Mouse (Mus musculus): ENCODE results near the gene Naaladl1. TPM values are rescaled to one million over a fixed set of nuclear protein-coding genes. Genes with fewer than 3 reads are reported as not detected.

Gene Naaladl1
- polyA plus RNA-seq, 1 experiment from 2014 or later, result 0.49 TPM

- H3K4me2 ChIP-seq (ENCODE audit: low read length), result peak overlapping the region; percentile 100; the same call in 1 of the 2 replicates
Observed at GRCm38 (mm10) chr19:6063081-6063480, 42.5 kb upstream of the Naaladl1 start.

GRCm38 (mm10) chr19:6066571-6066970 is 39.0 kb upstream of the Naaladl1 start:
- ATAC-seq (ENCODE audit: low FRiP score, low TSS enrichment), result no peak
- H3K36me3 ChIP-seq (ENCODE audit: control insufficient read depth, insufficient read depth, low read length), result peaks cover 30% of the 10 kb centered on the region
- peak overlapping the region; percentile 58 for H3K4me3 ChIP-seq (replicated peaks; ENCODE audit: low read depth, low read length)
- H3K27ac ChIP-seq (replicated peaks; ENCODE audit: low read depth, low read length), result peak overlapping the region; percentile 90
- DNase-seq, result peak; percentile 31
- no peaks in the 10 kb centered on the region for H3K27me3 ChIP-seq (ENCODE audit: control insufficient read depth, insufficient read depth, low read length)
- 34% methylated on average over 5 of the region's 5 CpGs for WGBS
- peaks cover 30% of the 10 kb centered on the region for H3K4me1 ChIP-seq (ENCODE audit: control insufficient read depth, insufficient read depth, low read length)
- peak overlapping the region; percentile 70 for H3K9ac ChIP-seq (replicated peaks; ENCODE audit: low read length)
- H3K4me2 ChIP-seq (ENCODE audit: low read length), result peak overlapping the region; percentile 94
- no peaks in the 10 kb centered on the region for H3K9me3 ChIP-seq (ENCODE audit: control insufficient read depth, low read length)

More at GRCm38 (mm10) chr19:6063081-6063480, 42.5 kb upstream of the Naaladl1 start:
- no peak overlapping the region for H3K4me3 ChIP-seq (replicated peaks; ENCODE audit: low read depth, low read length)
- H3K27me3 ChIP-seq (ENCODE audit: control insufficient read depth, insufficient read depth, low read length), result no peaks in the 10 kb centered on the region
- no peak overlapping the region for H3K9ac ChIP-seq (replicated peaks; ENCODE audit: low read length)
- peaks cover 32% of the 10 kb centered on the region for H3K4me1 ChIP-seq (ENCODE audit: control insufficient read depth, insufficient read depth, low read length)
- WGBS, result 96% methylated on average over 6 of the region's 6 CpGs
- peaks cover 7% of the 10 kb centered on the region for H3K36me3 ChIP-seq (ENCODE audit: control insufficient read depth, insufficient read depth, low read length)
- H3K9me3 ChIP-seq (ENCODE audit: control insufficient read depth, low read length), result no peaks in the 10 kb centered on the region
- DNase-seq, result no peak
- H3K27ac ChIP-seq (replicated peaks; ENCODE audit: low read depth, low read length), result no peak overlapping the region
- ATAC-seq (ENCODE audit: low FRiP score, low TSS enrichment), result no peak

GRCm38 (mm10) chr19:6067011-6067723 is 38.4 kb upstream of the Naaladl1 start:
- Histone ChIP-seq H3K9me3 (ENCODE audit: control insufficient read depth, low read length) (no peaks in the 10 kb centered on the region), H3K4me3 (replicated peaks; ENCODE audit: low read depth, low read length) (peak overlapping the region; percentile 58), H3K4me1 (ENCODE audit: control insufficient read depth, insufficient read depth, low read length) (peaks cover 26% of the 10 kb centered on the region), H3K36me3 (ENCODE audit: control insufficient read depth, insufficient read depth, low read length) (peaks cover 31% of the 10 kb centered on the region), H3K27me3 (ENCODE audit: control insufficient read depth, insufficient read depth, low read length) (no peaks in the 10 kb centered on the region), H3K4me2 (ENCODE audit: low read length) (peak overlapping the region; percentile 94), H3K27ac (replicated peaks; ENCODE audit: low read depth, low read length) (peak overlapping the region; percentile 90), H3K9ac (replicated peaks; ENCODE audit: low read length) (peak overlapping the region; percentile 70)
- peak; percentile 93 for DNase-seq
- ATAC-seq (ENCODE audit: low FRiP score, low TSS enrichment), result peak; percentile 67
- WGBS, result under 1% methylated on average over 30 of the region's 30 CpGs

- peak; percentile 91 for ATAC-seq (ENCODE audit: low FRiP score, low TSS enrichment)
- no peaks in the 10 kb centered on the region for H3K9me3 ChIP-seq (ENCODE audit: control insufficient read depth, low read length)
- peak; percentile 94 for DNase-seq
- H3K4me3 ChIP-seq (replicated peaks; ENCODE audit: low read depth, low read length), result peak within 1 kb of the TSS; percentile 58
- H3K4me2 ChIP-seq (ENCODE audit: low read length), result peak within 1 kb of the TSS; percentile 94
- peaks cover 19% of the 10 kb centered on the region for H3K4me1 ChIP-seq (ENCODE audit: control insufficient read depth, insufficient read depth, low read length)
- peak within 1 kb of the TSS; percentile 90 for H3K27ac ChIP-seq (replicated peaks; ENCODE audit: low read depth, low read length)
- H3K9ac ChIP-seq (replicated peaks; ENCODE audit: low read length), result peak within 1 kb of the TSS; percentile 70
- 8% methylated on average over 33 of the region's 33 CpGs for WGBS
- H3K27me3 ChIP-seq (ENCODE audit: control insufficient read depth, insufficient read depth, low read length), result no peaks in the 10 kb centered on the region
- H3K36me3 ChIP-seq (ENCODE audit: control insufficient read depth, insufficient read depth, low read length), result peaks cover 33% of the 10 kb centered on the region
Observed at GRCm38 (mm10) chr19:6067724-6068415, 37.7 kb upstream of the Naaladl1 start, which contains the start of gene Tm7sf2. Tm7sf2 (minus strand) TSS chr19:6068373.

GRCm38 (mm10) chr19:6068951-6069350 is 36.6 kb upstream of the Naaladl1 start:
- peaks cover 14% of the 10 kb centered on the region for H3K4me1 ChIP-seq (ENCODE audit: control insufficient read depth, insufficient read depth, low read length)
- no peak for DNase-seq
- 79% methylated on average over 4 of the region's 4 CpGs for WGBS

GRCm38 (mm10) chr19:6069851-6070250 is 35.7 kb upstream of the Naaladl1 start:
- Histone ChIP-seq H3K27ac (replicated peaks; ENCODE audit: low read depth, low read length) (no peak overlapping the region), H3K27me3 (ENCODE audit: control insufficient read depth, insufficient read depth, low read length) (no peaks in the 10 kb centered on the region), H3K4me1 (ENCODE audit: control insufficient read depth, insufficient read depth, low read length) (peaks cover 14% of the 10 kb centered on the region), H3K9ac (replicated peaks; ENCODE audit: low read length) (no peak overlapping the region), H3K4me3 (replicated peaks; ENCODE audit: low read depth, low read length) (no peak overlapping the region), H3K36me3 (ENCODE audit: control insufficient read depth, insufficient read depth, low read length) (peaks cover 43% of the 10 kb centered on the region), H3K9me3 (ENCODE audit: control insufficient read depth, low read length) (no peaks in the 10 kb centered on the region), H3K4me2 (ENCODE audit: low read length) (no peak overlapping the region)
- ATAC-seq (ENCODE audit: low FRiP score, low TSS enrichment) (no peak), DNase-seq (no peak)
- WGBS, result 93% methylated on average over 10 of the region's 10 CpGs

More at GRCm38 (mm10) chr19:6068951-6069350, 36.6 kb upstream of the Naaladl1 start:
- ATAC-seq (ENCODE audit: low FRiP score, low TSS enrichment), result no peak
- no peaks in the 10 kb centered on the region for H3K27me3 ChIP-seq (ENCODE audit: control insufficient read depth, insufficient read depth, low read length)
- no peak overlapping the region for H3K9ac ChIP-seq (replicated peaks; ENCODE audit: low read length)
- H3K4me2 ChIP-seq (ENCODE audit: low read length), result no peak overlapping the region
- H3K36me3 ChIP-seq (ENCODE audit: control insufficient read depth, insufficient read depth, low read length), result peaks cover 41% of the 10 kb centered on the region
- no peak overlapping the region for H3K4me3 ChIP-seq (replicated peaks; ENCODE audit: low read depth, low read length)
- H3K27ac ChIP-seq (replicated peaks; ENCODE audit: low read depth, low read length), result no peak overlapping the region
- H3K9me3 ChIP-seq (ENCODE audit: control insufficient read depth, low read length), result no peaks in the 10 kb centered on the region

GRCm38 (mm10) chr19:6070571-6071250 is 34.9 kb upstream of the Naaladl1 start:
- H3K9me3 ChIP-seq (ENCODE audit: control insufficient read depth, low read length), result no peaks in the 10 kb centered on the region
- H3K4me3 ChIP-seq (replicated peaks; ENCODE audit: low read depth, low read length), result no peak overlapping the region
- H3K9ac ChIP-seq (replicated peaks; ENCODE audit: low read length), result no peak overlapping the region
- H3K36me3 ChIP-seq (ENCODE audit: control insufficient read depth, insufficient read depth, low read length), result peaks cover 46% of the 10 kb centered on the region
- H3K4me1 ChIP-seq (ENCODE audit: control insufficient read depth, insufficient read depth, low read length), result peaks cover 14% of the 10 kb centered on the region
- H3K27me3 ChIP-seq (ENCODE audit: control insufficient read depth, insufficient read depth, low read length), result no peaks in the 10 kb centered on the region
- DNase-seq (no peak), ATAC-seq (ENCODE audit: low FRiP score, low TSS enrichment) (no peak)
- no peak overlapping the region for H3K27ac ChIP-seq (replicated peaks; ENCODE audit: low read depth, low read length)
- H3K4me2 ChIP-seq (ENCODE audit: low read length), result no peak overlapping the region
- 93% methylated on average over 31 of the region's 31 CpGs for WGBS

GRCm38 (mm10) chr19:6071261-6071660 is 34.3 kb upstream of the Naaladl1 start:
- Histone ChIP-seq H3K27ac (replicated peaks; ENCODE audit: low read depth, low read length) (no peak overlapping the region), H3K9ac (replicated peaks; ENCODE audit: low read length) (no peak overlapping the region), H3K4me1 (ENCODE audit: control insufficient read depth, insufficient read depth, low read length) (peaks cover 15% of the 10 kb centered on the region), H3K27me3 (ENCODE audit: control insufficient read depth, insufficient read depth, low read length) (no peaks in the 10 kb centered on the region), H3K4me3 (replicated peaks; ENCODE audit: low read depth, low read length) (no peak overlapping the region), H3K36me3 (ENCODE audit: control insufficient read depth, insufficient read depth, low read length) (peaks cover 46% of the 10 kb centered on the region), H3K4me2 (ENCODE audit: low read length) (no peak overlapping the region), H3K9me3 (ENCODE audit: control insufficient read depth, low read length) (no peaks in the 10 kb centered on the region)
- DNase-seq (no peak), ATAC-seq (ENCODE audit: low FRiP score, low TSS enrichment) (no peak)
- 94% methylated on average over 19 of the region's 19 CpGs for WGBS

Data from midbrain, embryonic 14.5 days (tissue).